Mouse (Mus musculus) kidney, embryonic 14.5 days (tissue): Measurements from ENCODE around the gene Dcaf4. TPM values are rescaled to one million over a fixed set of nuclear protein-coding genes. Genes with fewer than 3 reads are reported as not detected.

ENCODE experiments used
- ATAC-seq: fragments of 200-750 bp; cut with Nextera tagmentation; 2 replicates; pipeline ENCODE4 v1.8.0; 2017; ENCODE audit warnings: moderate number of reproducible peaks, mild to moderate bottlenecking, moderate TSS enrichment, moderate library complexity; ENCODE audit not compliant: low FRiP score, low TSS enrichment
- H3K27ac ChIP-seq: fragments of 300-500 bp; sonication (generic); 2 replicates; pipeline ENCODE4 v1.5.1; 2014; ENCODE audit warnings: low read depth, mild to moderate bottlenecking, low read length, moderate library complexity, mixed read lengths
- H3K27me3 ChIP-seq: fragments of 300-500 bp; sonication (generic); 2 replicates; pipeline ENCODE4 v1.6.1; 2014; ENCODE audit warnings: mild to moderate bottlenecking, low read length; ENCODE audit not compliant: control insufficient read depth, insufficient read depth
- H3K36me3 ChIP-seq: fragments of 300-500 bp; sonication (generic); 2 replicates; pipeline ENCODE4 v1.6.1; 2014; ENCODE audit warnings: low read length, mixed read lengths; ENCODE audit not compliant: control insufficient read depth, insufficient read depth
- H3K4me1 ChIP-seq: fragments of 300-500 bp; sonication (generic); 2 replicates; pipeline ENCODE4 v1.6.1; 2014; ENCODE audit warnings: low read length, mixed read lengths; ENCODE audit not compliant: control insufficient read depth, insufficient read depth
- H3K4me2 ChIP-seq: fragments of 300-500 bp; sonication (generic); replicated peaks from 2 replicates; pipeline ENCODE4 v1.6.1; 2014; ENCODE audit warnings: low read depth, mild to moderate bottlenecking, low read length
- H3K4me3 ChIP-seq: fragments of 300-500 bp; sonication (generic); 2 replicates; pipeline ENCODE4 v1.5.1; 2014; ENCODE audit warnings: mild to moderate bottlenecking, low read length
- H3K9ac ChIP-seq: fragments of 300-500 bp; sonication (generic); 2 replicates; pipeline ENCODE4 v1.6.1; 2014; ENCODE audit warnings: low read depth, mild to moderate bottlenecking, low read length, moderate library complexity
- H3K9me3 ChIP-seq: fragments of 300-500 bp; sonication (generic); 2 replicates; pipeline ENCODE4 v1.6.1; 2016; ENCODE audit warnings: low read length; ENCODE audit not compliant: control insufficient read depth
- WGBS: fragments of 180-500 bp; shearing (Covaris S2); extraction: QIAGEN DNeasy Blood & Tissue Kit; methylation state at CpG from one replicate; pipeline ENCODE4 v1.1.7; 2014; 5-methylcytosine and 5-hydroxymethylcytosine counted together
- polyA plus RNA-seq: library from polyadenylated mRNA; unstranded; fragments of >200 nt; fragmentation: Nextera tagmentation; extraction: Ambion mirVana; gene quantifications from 2 replicates; pipeline ENCODE4 v1.2.1, GENCODE M21; 2014

Dcaf4 gene
- polyA plus RNA-seq, 1 experiment from 2014 or later: 28.1 TPM

DNA sequence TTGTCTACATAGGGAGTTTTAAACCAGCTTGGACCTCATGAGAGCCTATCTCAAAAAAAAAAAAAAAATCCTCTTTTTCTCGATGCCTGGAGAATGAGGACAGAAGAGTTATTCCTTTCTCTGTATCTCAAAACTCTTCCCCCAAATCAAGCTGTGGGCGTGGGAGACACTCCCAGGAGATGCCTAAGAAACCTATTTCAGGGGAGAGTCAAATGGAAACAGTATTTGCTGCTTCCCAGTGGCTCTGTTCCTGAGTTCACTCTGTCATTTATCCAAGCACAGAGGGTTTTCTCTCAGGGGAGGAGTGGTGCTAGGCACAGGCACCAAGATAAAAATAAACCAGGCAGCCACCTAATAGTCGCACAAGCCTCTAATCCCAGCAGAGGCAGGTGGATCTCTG lies 27.5 kb upstream of the Dcaf4 start:
- no peak overlapping the region for H3K4me3 ChIP-seq
- 83% methylated on average over 3 of the region's 3 CpGs for WGBS
- H3K36me3 ChIP-seq: no peaks in the 10 kb centered on the region
- peaks cover 4% of the 10 kb centered on the region; the same call in 1 of the 2 replicates for H3K9me3 ChIP-seq
- H3K27me3 ChIP-seq: no peaks in the 10 kb centered on the region
- H3K9ac ChIP-seq: no peak overlapping the region
- no peak overlapping the region for H3K4me2 ChIP-seq
- no peak for ATAC-seq
- no peak overlapping the region for H3K27ac ChIP-seq
- H3K4me1 ChIP-seq: peaks cover 7% of the 10 kb centered on the region; the same call in 1 of the 2 replicates

DNA sequence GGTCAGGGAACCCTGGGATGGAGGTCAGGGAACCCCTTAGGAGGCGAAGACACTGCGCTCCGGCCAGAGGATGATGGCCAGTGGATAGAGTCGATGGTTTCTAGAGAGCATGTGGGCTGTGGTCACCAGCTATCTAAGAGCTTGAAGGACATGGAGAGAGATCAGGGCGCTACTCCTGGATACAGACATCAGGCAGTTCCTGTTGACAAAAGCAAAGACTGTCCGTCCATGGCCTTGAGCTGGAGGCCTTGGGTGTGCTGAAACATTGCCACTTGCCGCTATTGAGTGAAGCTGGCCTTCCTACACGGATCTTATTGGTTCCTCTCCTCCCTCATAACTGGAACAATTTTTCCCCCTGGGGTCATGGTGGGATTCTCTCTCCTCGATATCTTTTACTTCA lies 26.1 kb upstream of the Dcaf4 start:
- Histone ChIP-seq H3K4me1 (no peaks in the 10 kb centered on the region), H3K4me2 (no peak overlapping the region), H3K9me3 (peaks cover 4% of the 10 kb centered on the region; the same call in 1 of the 2 replicates), H3K36me3 (no peaks in the 10 kb centered on the region), H3K4me3 (no peak overlapping the region), H3K9ac (no peak overlapping the region), H3K27ac (no peak overlapping the region), H3K27me3 (no peaks in the 10 kb centered on the region)
- 79% methylated on average over 9 of the region's 9 CpGs for WGBS
- ATAC-seq: no peak

DNA sequence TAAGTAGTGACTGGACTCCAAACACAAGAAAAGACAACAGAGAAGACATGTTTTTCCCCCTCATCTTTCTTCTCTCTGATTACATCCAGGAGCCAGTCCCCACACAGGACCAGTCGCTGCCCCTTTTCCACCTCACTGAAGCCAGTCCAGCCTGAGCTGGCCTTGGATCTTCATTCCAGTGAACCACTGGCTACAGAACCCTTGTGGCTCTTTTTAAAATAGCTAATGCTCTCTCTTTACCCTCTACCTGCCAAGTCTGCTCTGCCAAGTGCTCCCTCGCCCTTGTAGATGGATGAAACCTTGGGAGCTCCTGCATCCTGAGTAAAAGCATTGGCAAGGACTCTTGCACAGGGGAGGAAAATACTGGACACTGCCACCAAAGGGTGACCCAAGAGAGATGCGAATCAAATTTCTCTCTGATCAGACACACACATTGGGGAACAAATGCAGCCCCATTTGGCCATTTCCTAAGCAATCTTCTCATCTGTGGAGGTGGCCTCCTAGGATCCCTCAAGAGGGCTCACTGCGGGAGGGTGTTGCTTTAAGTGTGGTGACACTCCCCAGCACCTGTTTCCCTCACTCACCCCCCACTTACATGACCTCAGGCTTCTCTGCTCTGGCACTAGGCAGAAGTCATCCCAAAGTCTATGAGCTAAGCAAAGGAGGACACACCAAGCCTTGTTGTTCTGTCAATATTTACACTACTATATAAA lies 24.9 kb upstream of the Dcaf4 start:
- WGBS: 47% methylated on average over 4 of the region's 4 CpGs
- peaks cover 4% of the 10 kb centered on the region; the same call in 1 of the 2 replicates for H3K9me3 ChIP-seq

DNA sequence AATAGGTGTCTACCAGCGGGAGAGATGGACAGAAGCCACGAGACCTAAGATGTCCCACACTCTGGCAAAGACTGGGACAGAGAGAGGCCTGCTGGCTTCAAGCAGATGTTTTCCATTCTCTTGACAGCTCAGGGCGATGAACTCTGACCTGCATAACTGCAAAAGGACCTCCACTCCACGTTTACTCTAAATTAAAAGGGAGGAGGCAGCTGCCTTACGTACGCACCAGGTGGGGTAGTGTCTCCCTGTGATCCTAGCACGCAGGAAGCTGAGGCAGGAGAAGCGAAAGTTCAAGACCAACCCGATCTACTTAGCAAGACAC lies 24.3 kb upstream of the Dcaf4 start:
- no peak overlapping the region for H3K27ac ChIP-seq
- no peaks in the 10 kb centered on the region for H3K27me3 ChIP-seq
- peaks cover 6% of the 10 kb centered on the region; the same call in 1 of the 2 replicates for H3K4me1 ChIP-seq
- 40% methylated on average over 9 of the region's 9 CpGs for WGBS
- no peak overlapping the region for H3K4me2 ChIP-seq
- no peaks in the 10 kb centered on the region for H3K36me3 ChIP-seq
- no peak overlapping the region for H3K4me3 ChIP-seq
- 0 out of 2 replicates have a peak, but pooled peaks have one; percentile 32 for ATAC-seq
- H3K9ac ChIP-seq: no peak overlapping the region
- H3K9me3 ChIP-seq: peaks cover 4% of the 10 kb centered on the region; the same call in 1 of the 2 replicates

More for the DNA sequence above, 24.9 kb upstream of the Dcaf4 start:
- no peaks in the 10 kb centered on the region for H3K36me3 ChIP-seq
- H3K9ac ChIP-seq: no peak overlapping the region
- no peak for ATAC-seq
- H3K27ac ChIP-seq: no peak overlapping the region
- peaks cover 5% of the 10 kb centered on the region; the same call in 1 of the 2 replicates for H3K4me1 ChIP-seq
- H3K4me3 ChIP-seq: no peak overlapping the region
- H3K4me2 ChIP-seq: no peak overlapping the region
- H3K27me3 ChIP-seq: no peaks in the 10 kb centered on the region

DNA sequence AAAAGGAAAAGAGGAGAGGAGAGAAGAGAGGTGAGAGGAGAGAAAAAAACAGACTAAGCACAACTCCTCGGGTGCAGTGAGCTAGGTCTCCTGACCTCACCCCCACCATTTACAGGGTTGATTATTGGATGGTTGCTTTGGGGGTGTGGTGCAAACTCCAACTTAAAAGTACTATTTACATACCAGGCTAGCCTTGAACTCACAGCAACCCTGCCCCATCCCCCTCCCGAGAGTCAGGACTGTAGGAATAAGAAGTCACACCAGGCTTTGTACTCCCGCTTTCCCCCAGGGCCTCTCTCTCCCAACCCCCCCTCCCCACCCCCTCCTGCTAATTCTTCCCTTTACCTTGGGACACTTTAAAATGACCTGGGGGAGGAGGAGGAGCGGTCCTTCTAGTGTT lies 23.9 kb upstream of the Dcaf4 start:
- no peak overlapping the region for H3K27ac ChIP-seq
- H3K27me3 ChIP-seq: no peaks in the 10 kb centered on the region
- peaks cover 3% of the 10 kb centered on the region; the same call in 1 of the 2 replicates for H3K9me3 ChIP-seq
- peaks cover 6% of the 10 kb centered on the region; the same call in 1 of the 2 replicates for H3K4me1 ChIP-seq
- H3K4me2 ChIP-seq: no peak overlapping the region
- H3K4me3 ChIP-seq: no peak overlapping the region
- ATAC-seq: no peak
- H3K36me3 ChIP-seq: no peaks in the 10 kb centered on the region
- 69% methylated on average over 4 of the region's 4 CpGs for WGBS
- no peak overlapping the region for H3K9ac ChIP-seq

DNA sequence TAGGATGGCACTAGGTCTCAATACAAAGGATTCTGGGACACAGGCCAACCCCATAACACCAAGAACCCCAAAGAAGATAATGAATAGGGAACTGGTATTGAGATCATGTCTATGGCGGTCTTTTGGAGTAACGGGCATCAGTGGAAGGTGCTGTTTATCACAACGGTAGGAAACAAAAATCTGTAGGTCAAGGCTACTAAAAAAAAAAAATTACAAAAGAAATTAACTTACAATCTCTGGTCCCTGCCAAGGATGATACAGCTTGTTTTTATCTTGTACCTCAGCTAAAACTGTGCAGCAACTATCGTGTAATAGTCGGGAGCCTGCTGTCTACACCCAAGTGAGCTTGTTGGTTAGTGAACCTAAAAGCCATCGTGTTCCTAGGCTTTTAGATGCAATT lies 23.5 kb upstream of the Dcaf4 start:
- no peak overlapping the region for H3K4me3 ChIP-seq
- H3K36me3 ChIP-seq: no peaks in the 10 kb centered on the region
- no peak overlapping the region for H3K9ac ChIP-seq
- ATAC-seq: no peak
- WGBS: 90% methylated on average over 6 of the region's 6 CpGs
- H3K9me3 ChIP-seq: no peaks in the 10 kb centered on the region
- no peaks in the 10 kb centered on the region for H3K27me3 ChIP-seq
- H3K4me1 ChIP-seq: peaks cover 6% of the 10 kb centered on the region; the same call in 1 of the 2 replicates
- no peak overlapping the region for H3K4me2 ChIP-seq
- H3K27ac ChIP-seq: no peak overlapping the region

DNA sequence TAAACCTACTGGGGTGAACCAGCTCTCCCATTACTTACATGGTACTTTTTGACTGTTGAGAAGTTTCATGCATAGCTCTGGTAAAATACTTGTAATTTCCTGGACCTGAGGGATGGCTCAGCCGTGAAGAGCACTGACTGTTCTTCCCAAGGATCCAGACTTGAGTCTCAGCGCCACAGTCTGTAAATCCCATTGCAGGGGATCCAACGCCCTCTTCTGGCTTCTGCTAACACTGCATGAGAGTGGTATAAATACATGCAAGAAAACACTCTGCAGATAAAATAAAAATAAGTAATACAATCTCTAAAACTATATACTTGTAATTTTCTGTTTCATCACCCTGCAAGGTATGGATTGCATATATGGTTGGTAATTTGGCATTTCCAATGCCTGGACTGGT lies 22.3 kb upstream of the Dcaf4 start:
- H3K27ac ChIP-seq: no peak overlapping the region
- H3K36me3 ChIP-seq: no peaks in the 10 kb centered on the region
- H3K4me3 ChIP-seq: no peak overlapping the region
- no peak overlapping the region for H3K4me2 ChIP-seq
- no peaks in the 10 kb centered on the region for H3K9me3 ChIP-seq
- no peak overlapping the region for H3K9ac ChIP-seq
- WGBS: 81% methylated on average over 3 of the region's 3 CpGs
- H3K27me3 ChIP-seq: no peaks in the 10 kb centered on the region
- peaks cover 6% of the 10 kb centered on the region; the same call in 1 of the 2 replicates for H3K4me1 ChIP-seq
- no peak for ATAC-seq

DNA sequence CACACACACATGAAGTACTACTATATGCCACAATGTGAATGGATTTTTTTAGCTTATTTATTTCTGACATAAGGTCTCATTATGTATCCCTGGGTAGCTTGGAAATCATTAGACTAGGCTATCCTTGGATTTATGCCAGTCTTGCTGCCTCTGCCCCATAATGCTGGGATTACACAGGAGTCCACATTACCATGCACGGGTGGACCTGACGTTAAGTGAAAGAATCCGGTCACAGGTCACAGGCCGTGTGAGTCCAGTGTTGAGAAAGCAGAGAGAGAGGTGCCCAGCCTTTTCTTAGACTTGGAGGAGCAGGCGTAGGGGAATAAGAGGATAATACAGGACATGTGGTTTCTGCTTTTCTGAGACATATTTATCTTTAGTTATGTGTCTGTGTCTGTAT lies 21.0 kb upstream of the Dcaf4 start:
- H3K4me1 ChIP-seq: peaks cover 6% of the 10 kb centered on the region; the same call in 1 of the 2 replicates
- no peak overlapping the region for H3K4me2 ChIP-seq
- no peak for ATAC-seq
- no peak overlapping the region for H3K9ac ChIP-seq
- H3K27me3 ChIP-seq: no peaks in the 10 kb centered on the region
- H3K27ac ChIP-seq: no peak overlapping the region
- H3K36me3 ChIP-seq: no peaks in the 10 kb centered on the region
- 54% methylated on average over 5 of the region's 5 CpGs for WGBS
- no peaks in the 10 kb centered on the region for H3K9me3 ChIP-seq
- no peak overlapping the region for H3K4me3 ChIP-seq

DNA sequence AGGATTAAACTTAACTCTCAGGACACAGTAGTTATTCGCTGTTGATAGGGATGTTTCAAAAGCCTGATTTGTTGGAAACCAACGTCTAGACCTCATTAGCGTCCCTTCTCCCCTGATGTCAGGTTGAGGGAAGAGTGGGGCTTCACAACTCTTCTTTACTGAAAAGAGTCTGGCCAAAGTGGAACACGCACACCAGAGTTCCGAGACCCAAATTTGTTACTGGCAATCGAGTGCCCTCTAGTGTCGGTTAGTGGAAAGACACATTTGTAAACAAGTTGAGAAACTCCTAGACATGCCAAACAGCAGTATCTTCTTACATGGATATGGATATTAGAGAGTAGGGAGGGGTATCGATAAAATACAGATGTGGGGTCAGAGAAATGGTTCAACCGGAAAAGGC lies 18.1 kb upstream of the Dcaf4 start:
- Histone ChIP-seq H3K9ac (no peak overlapping the region), H3K36me3 (no peaks in the 10 kb centered on the region), H3K4me2 (no peak overlapping the region), H3K4me1 (peaks cover 6% of the 10 kb centered on the region; the same call in 1 of the 2 replicates), H3K27ac (no peak overlapping the region), H3K9me3 (no peaks in the 10 kb centered on the region), H3K4me3 (no peak overlapping the region), H3K27me3 (no peaks in the 10 kb centered on the region)
- WGBS: 6% methylated on average over 9 of the region's 9 CpGs
- peak; percentile 30; the same call in 1 of the 2 replicates for ATAC-seq
